Mouse (Mus musculus): ENCODE results near the gene Rasal2.

Rasal2 gene

GRCm38 (mm10) chr1:157343519-157343918 lies 68.9 kb downstream of the Rasal2 start:
- no peak for ATAC-seq (ENCODE audit: low TSS enrichment)

- ATAC-seq (ENCODE audit: low TSS enrichment) = peak; percentile 31; the same call in 1 of the 2 replicates
Observed at GRCm38 (mm10) chr1:157334834-157335233, 77.6 kb downstream of the Rasal2 start.

- no peak for ATAC-seq (ENCODE audit: low TSS enrichment)
Observed at GRCm38 (mm10) chr1:157328068-157328467, 84.3 kb downstream of the Rasal2 start.

- ATAC-seq (ENCODE audit: low TSS enrichment) = no peak
Observed at GRCm38 (mm10) chr1:157323091-157323490, 89.3 kb downstream of the Rasal2 start.

GRCm38 (mm10) chr1:157318896-157319295 lies 93.5 kb downstream of the Rasal2 start:
- no peak for ATAC-seq (ENCODE audit: low TSS enrichment)

GRCm38 (mm10) chr1:157301266-157301665 lies 111.1 kb downstream of the Rasal2 start:
- ATAC-seq (ENCODE audit: low TSS enrichment) = no peak

- no peak for ATAC-seq (ENCODE audit: low TSS enrichment)
Observed at GRCm38 (mm10) chr1:157299559-157299958, 112.8 kb downstream of the Rasal2 start.

GRCm38 (mm10) chr1:157298990-157299389 lies 113.4 kb downstream of the Rasal2 start:
- ATAC-seq (ENCODE audit: low TSS enrichment) = no peak

- no peak for ATAC-seq (ENCODE audit: low TSS enrichment)
Observed at GRCm38 (mm10) chr1:157297137-157297536, 115.3 kb downstream of the Rasal2 start.

- no peak for ATAC-seq (ENCODE audit: low TSS enrichment)
Observed at GRCm38 (mm10) chr1:157295868-157296267, 116.5 kb downstream of the Rasal2 start.

GRCm38 (mm10) chr1:157290173-157290572 lies 122.2 kb downstream of the Rasal2 start:
- no peak for ATAC-seq (ENCODE audit: low TSS enrichment)

GRCm38 (mm10) chr1:157289251-157289650 lies 123.1 kb downstream of the Rasal2 start:
- ATAC-seq (ENCODE audit: low TSS enrichment) = no peak

- ATAC-seq (ENCODE audit: low TSS enrichment) = peak; percentile 70
Observed at GRCm38 (mm10) chr1:157286561-157286960, 125.8 kb downstream of the Rasal2 start.

- no peak for ATAC-seq (ENCODE audit: low TSS enrichment)
Observed at GRCm38 (mm10) chr1:157285366-157285765, 127.0 kb downstream of the Rasal2 start.

- ATAC-seq (ENCODE audit: low TSS enrichment) = 0 out of 2 replicates have a peak, but pooled peaks have one; percentile 31
Observed at GRCm38 (mm10) chr1:157280781-157281180, 131.6 kb downstream of the Rasal2 start.

- ATAC-seq (ENCODE audit: low TSS enrichment) = no peak
Observed at GRCm38 (mm10) chr1:157275672-157276307, 136.6 kb downstream of the Rasal2 start.

- peak; percentile 78 for ATAC-seq (ENCODE audit: low TSS enrichment)
Observed at GRCm38 (mm10) chr1:157267894-157268293, 144.5 kb downstream of the Rasal2 start.

GRCm38 (mm10) chr1:157256562-157256961 lies 155.8 kb downstream of the Rasal2 start:
- ATAC-seq (ENCODE audit: low TSS enrichment) = peak; percentile 99

GRCm38 (mm10) chr1:157255776-157256175 lies 156.6 kb downstream of the Rasal2 start:
- no peak for ATAC-seq (ENCODE audit: low TSS enrichment)

GRCm38 (mm10) chr1:157253600-157254490 lies 158.6 kb downstream of the Rasal2 start:
- ATAC-seq (ENCODE audit: low TSS enrichment) = no peak

- peak; percentile 82 for ATAC-seq (ENCODE audit: low TSS enrichment)
Observed at GRCm38 (mm10) chr1:157248112-157248511, 164.3 kb downstream of the Rasal2 start.

GRCm38 (mm10) chr1:157247341-157247740 lies 165.1 kb downstream of the Rasal2 start:
- no peak for ATAC-seq (ENCODE audit: low TSS enrichment)

- ATAC-seq (ENCODE audit: low TSS enrichment) = no peak
Observed at GRCm38 (mm10) chr1:157246779-157247178, 165.6 kb downstream of the Rasal2 start.

Data from frontal cortex, adult (tissue).